Mouse (Mus musculus) embryonic facial prominence, embryonic 10.5 days (tissue): ENCODE data around the gene Snx21. TPM values are rescaled to one million over a fixed set of nuclear protein-coding genes. Genes with fewer than 3 reads are reported as not detected.
A peak's percentile ranks its signal among the peaks of the same experiment; 100 is the strongest.

Experiments used
- DNase-seq: peaks from one replicate; pipeline ENCODE4 v3.0.0-alpha.2; 2017; ENCODE audit warnings: low spot score
- H3K27ac ChIP-seq: fragments of 300-500 bp; sonication (generic); replicated peaks from 2 replicates; pipeline ENCODE4 v1.5.1; 2016; ENCODE audit warnings: mild to moderate bottlenecking
- H3K27me3 ChIP-seq: fragments of 300-500 bp; sonication (generic); replicated peaks from 2 replicates; pipeline ENCODE4 v1.6.1; 2016; ENCODE audit warnings: low read depth, mild to moderate bottlenecking; ENCODE audit not compliant: poor library complexity, severe bottlenecking
- H3K36me3 ChIP-seq: fragments of 300-500 bp; sonication (generic); replicated peaks from 2 replicates; pipeline ENCODE4 v1.6.1; 2016; ENCODE audit warnings: mild to moderate bottlenecking, moderate library complexity
- H3K4me1 ChIP-seq: fragments of 300-500 bp; sonication (generic); 2 replicates; pipeline ENCODE4 v1.6.1; 2016
- H3K4me3 ChIP-seq: fragments of 300-500 bp; sonication (generic); 2 replicates; pipeline ENCODE4 v1.5.1; 2016; ENCODE audit warnings: mild to moderate bottlenecking, moderate library complexity
- H3K9me3 ChIP-seq: fragments of 300-500 bp; sonication (generic); 2 replicates; pipeline ENCODE4 v1.6.1; 2016; ENCODE audit warnings: mild to moderate bottlenecking
- WGBS: fragments of 180-500 bp; shearing (Covaris S2); methylation state at CpG from one replicate; pipeline ENCODE4 v1.1.7; 2016; 5-methylcytosine and 5-hydroxymethylcytosine counted together
- polyA plus RNA-seq: library from polyadenylated mRNA; unstranded; fragments of >200 nt; fragmentation: Nextera tagmentation; extraction: Ambion mirVana; gene quantifications from 2 replicates; pipeline ENCODE4 v1.2.1, GENCODE M21; 2016

The Snx21 gene
- polyA plus RNA-seq, 1 experiment from 2014 or later = 11.9 TPM

GRCm38 (mm10) chr2:164758692-164759091 lies 26.9 kb upstream of the Snx21 start:
- DNase-seq = no peak
- no peaks in the 10 kb centered on the region for H3K27me3 ChIP-seq
- no peaks in the 10 kb centered on the region for H3K9me3 ChIP-seq
- H3K36me3 ChIP-seq = peaks cover 100% of the 10 kb centered on the region
- no peaks in the 10 kb centered on the region for H3K4me1 ChIP-seq
- no peak overlapping the region for H3K4me3 ChIP-seq
- WGBS = 54% methylated on average over 1 of the region's 1 CpGs
- H3K27ac ChIP-seq = no peak overlapping the region

GRCm38 (mm10) chr2:164760059-164760833 lies 25.4 kb upstream of the Snx21 start:
- no peaks in the 10 kb centered on the region for H3K9me3 ChIP-seq
- peaks cover 94% of the 10 kb centered on the region for H3K36me3 ChIP-seq
- H3K27me3 ChIP-seq = no peaks in the 10 kb centered on the region
- 86% methylated on average over 4 of the region's 4 CpGs for WGBS
- H3K4me3 ChIP-seq = no peak overlapping the region
- H3K4me1 ChIP-seq = no peaks in the 10 kb centered on the region
- no peak overlapping the region for H3K27ac ChIP-seq
- no peak for DNase-seq

DNA sequence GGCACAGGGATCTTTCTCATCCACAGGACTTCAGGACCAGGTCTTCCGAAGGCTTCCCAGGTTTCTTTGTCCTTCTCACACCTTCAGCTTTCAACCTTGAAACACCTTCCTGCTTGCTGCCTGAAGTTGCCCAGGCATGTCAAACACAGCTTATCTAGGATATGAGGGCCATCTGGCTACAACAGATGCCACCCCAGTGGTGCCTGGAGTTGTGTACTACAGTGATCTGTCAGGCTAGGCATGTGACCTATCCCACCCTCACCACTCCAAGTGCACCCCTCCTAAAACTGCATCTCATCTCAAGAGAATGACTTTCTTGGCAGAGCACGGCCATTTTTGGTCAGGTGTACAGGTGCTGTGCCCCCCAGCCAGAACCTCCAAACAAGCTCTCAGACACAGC lies 24.1 kb upstream of the Snx21 start:
- peaks cover 94% of the 10 kb centered on the region for H3K36me3 ChIP-seq
- H3K4me1 ChIP-seq = no peaks in the 10 kb centered on the region
- no peak overlapping the region for H3K4me3 ChIP-seq
- 84% methylated on average over 2 of the region's 2 CpGs for WGBS
- no peaks in the 10 kb centered on the region for H3K27me3 ChIP-seq
- no peak for DNase-seq
- H3K9me3 ChIP-seq = no peaks in the 10 kb centered on the region
- H3K27ac ChIP-seq = no peak overlapping the region

- H3K27me3 ChIP-seq = no peaks in the 10 kb centered on the region
- H3K9me3 ChIP-seq = no peaks in the 10 kb centered on the region
- no peak for DNase-seq
- H3K4me3 ChIP-seq = no peak overlapping the region
- no peak overlapping the region for H3K27ac ChIP-seq
- no peaks in the 10 kb centered on the region for H3K4me1 ChIP-seq
- H3K36me3 ChIP-seq = peaks cover 94% of the 10 kb centered on the region
- WGBS = 96% methylated on average over 4 of the region's 4 CpGs
Measured at GRCm38 (mm10) chr2:164761971-164762370, 23.7 kb upstream of the Snx21 start.

DNA sequence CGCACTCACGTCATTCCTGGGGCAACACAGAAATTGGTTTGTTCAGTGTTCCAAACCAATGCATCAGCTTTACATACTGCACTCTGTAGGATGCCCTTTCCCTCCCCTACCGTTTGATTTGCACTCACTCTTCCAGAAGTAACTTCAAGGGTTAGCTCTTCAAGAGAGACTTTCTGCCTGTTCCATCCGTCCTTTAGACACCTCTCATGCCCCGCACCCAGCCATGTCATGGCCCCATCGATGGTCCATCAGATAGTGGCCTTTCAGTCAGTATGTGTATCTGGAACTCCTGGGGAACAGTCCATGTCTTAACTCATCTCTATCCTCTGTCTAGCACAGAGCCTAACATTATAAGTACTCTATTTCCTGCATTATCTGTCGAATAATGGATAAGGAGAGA lies 23.0 kb upstream of the Snx21 start:
- no peak overlapping the region for H3K4me3 ChIP-seq
- no peak overlapping the region for H3K27ac ChIP-seq
- no peak for DNase-seq
- H3K36me3 ChIP-seq = peaks cover 94% of the 10 kb centered on the region
- H3K9me3 ChIP-seq = no peaks in the 10 kb centered on the region
- H3K4me1 ChIP-seq = no peaks in the 10 kb centered on the region
- 89% methylated on average over 7 of the region's 7 CpGs for WGBS
- no peaks in the 10 kb centered on the region for H3K27me3 ChIP-seq

DNA sequence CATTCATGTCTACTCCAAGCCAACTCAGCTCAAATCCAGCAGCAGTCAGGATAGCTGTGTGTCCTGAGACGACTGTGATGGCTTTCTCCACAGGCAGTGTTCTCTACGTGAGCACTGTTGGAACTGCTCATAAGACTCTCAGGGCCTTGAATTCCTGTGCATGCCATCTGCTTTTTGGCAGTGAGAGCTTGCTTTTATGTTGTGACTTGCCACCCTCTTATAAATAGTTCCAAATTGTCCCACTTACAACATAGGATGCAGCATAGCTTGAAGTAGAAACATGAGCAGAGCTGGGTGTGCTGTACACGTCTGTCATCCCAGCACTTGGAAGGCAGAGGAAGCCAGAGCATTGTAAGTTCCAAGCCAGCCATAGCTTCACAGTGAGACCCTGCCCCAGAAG lies 19.8 kb upstream of the Snx21 start:
- no peak for DNase-seq
- Histone ChIP-seq H3K4me3 (no peak overlapping the region), H3K27ac (no peak overlapping the region), H3K27me3 (no peaks in the 10 kb centered on the region), H3K4me1 (peaks cover 7% of the 10 kb centered on the region), H3K36me3 (peaks cover 75% of the 10 kb centered on the region), H3K9me3 (no peaks in the 10 kb centered on the region)
- 84% methylated on average over 3 of the region's 3 CpGs for WGBS

DNA sequence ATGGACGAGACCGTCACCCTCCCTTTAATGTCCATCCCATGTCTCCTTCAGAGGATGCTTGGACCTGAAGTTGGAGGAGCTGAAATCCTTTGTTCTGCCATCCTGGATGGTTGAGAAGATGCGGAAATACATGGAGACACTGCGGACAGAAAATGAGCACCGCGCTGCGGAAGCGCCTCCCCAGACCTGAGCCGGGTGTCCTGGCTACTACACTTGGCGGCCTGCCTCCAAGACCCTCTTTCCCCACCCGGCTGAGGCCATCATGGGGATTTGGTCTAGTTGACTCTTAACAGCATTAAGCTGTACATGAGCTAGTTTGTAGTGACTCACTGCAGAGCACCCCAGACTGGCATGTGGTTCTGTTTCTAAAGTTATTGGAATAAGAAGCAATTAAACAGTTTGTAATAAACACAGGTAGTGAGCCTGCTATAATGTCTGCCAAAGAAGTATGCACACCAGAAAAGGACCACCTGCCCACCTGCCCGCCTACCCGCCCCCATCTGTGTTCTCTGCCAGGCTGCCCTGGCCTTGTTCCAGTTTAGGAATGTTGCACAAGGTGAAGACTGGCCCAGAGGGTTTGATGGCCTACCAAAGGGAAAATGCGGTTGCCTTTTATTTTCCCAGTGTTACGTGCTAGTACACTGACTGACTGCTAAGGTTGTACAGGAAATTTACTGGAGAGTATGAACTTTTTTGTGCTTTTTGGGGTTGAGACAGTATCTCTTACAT lies 17.6 kb upstream of the Snx21 start:
- H3K4me1 ChIP-seq = peaks cover 26% of the 10 kb centered on the region
- DNase-seq = no peak
- no peaks in the 10 kb centered on the region for H3K27me3 ChIP-seq
- peaks cover 75% of the 10 kb centered on the region for H3K36me3 ChIP-seq
- no peak overlapping the region for H3K4me3 ChIP-seq
- H3K9me3 ChIP-seq = no peaks in the 10 kb centered on the region
- no peak overlapping the region for H3K27ac ChIP-seq
- 95% methylated on average over 15 of the region's 15 CpGs for WGBS

- WGBS = 3% methylated on average over 53 of the region's 53 CpGs
- peak; percentile 99 for DNase-seq
- Histone ChIP-seq H3K36me3 (peaks cover 75% of the 10 kb centered on the region), H3K9me3 (no peaks in the 10 kb centered on the region), H3K4me1 (peaks cover 28% of the 10 kb centered on the region), H3K4me3 (peak within 1 kb of the TSS; percentile 96), H3K27ac (peak within 1 kb of the TSS; percentile 97), H3K27me3 (no peaks in the 10 kb centered on the region)
Measured at GRCm38 (mm10) chr2:164769258-164770037, 16.2 kb upstream of the Snx21 start, which contains the start of gene Ube2c. Gene Ube2c (plus strand): TSS chr2:164769898.

DNA sequence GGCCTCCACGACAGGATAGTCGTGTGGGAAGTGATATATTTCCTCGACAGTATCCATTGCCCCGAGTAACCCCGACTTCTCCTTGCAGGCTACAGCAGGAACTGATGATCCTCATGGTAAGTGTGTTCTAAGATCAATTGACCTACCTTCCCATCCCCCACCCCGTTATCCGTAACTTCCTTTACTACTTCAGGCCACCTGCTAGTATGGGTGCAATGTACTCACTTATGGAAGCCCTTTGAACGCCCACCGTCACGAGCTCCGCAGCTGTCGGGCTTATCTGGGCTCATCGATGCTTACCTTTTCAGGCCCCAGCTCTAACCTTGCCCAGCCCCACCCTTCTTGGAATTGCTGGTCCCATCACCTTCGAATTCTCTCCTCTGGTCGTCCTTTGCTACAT lies 15.3 kb upstream of the Snx21 start:
- DNase-seq = peak; percentile 23
- peaks cover 67% of the 10 kb centered on the region for H3K36me3 ChIP-seq
- H3K4me3 ChIP-seq = peak overlapping the region; percentile 96
- peaks cover 28% of the 10 kb centered on the region for H3K4me1 ChIP-seq
- H3K27me3 ChIP-seq = no peaks in the 10 kb centered on the region
- peak overlapping the region; percentile 97 for H3K27ac ChIP-seq
- WGBS = 6% methylated on average over 15 of the region's 15 CpGs
- no peaks in the 10 kb centered on the region for H3K9me3 ChIP-seq

DNA sequence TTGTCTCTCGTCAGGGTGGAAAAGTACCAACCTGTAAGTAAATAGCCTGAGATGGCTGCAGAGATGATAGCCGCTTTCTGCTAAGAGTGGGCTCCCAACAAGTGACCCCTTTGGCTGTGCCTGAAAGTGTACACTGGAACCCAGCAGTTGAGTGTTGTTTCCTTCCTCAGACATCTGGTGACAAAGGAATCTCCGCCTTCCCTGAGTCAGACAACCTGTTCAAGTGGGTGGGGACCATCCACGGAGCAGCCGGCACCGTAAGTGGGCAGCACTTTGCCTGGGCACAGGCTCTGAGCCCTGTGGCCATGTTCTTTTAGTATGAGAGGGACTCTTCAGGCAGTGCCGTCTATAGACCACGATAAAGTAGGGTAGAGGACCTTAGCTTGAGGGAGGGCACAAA lies 14.5 kb upstream of the Snx21 start:
- no peak for DNase-seq
- 86% methylated on average over 8 of the region's 8 CpGs for WGBS
- H3K27ac ChIP-seq = peak overlapping the region; percentile 97
- H3K36me3 ChIP-seq = peaks cover 59% of the 10 kb centered on the region
- H3K27me3 ChIP-seq = no peaks in the 10 kb centered on the region
- peaks cover 28% of the 10 kb centered on the region for H3K4me1 ChIP-seq
- H3K4me3 ChIP-seq = peak overlapping the region; percentile 96
- no peaks in the 10 kb centered on the region for H3K9me3 ChIP-seq

GRCm38 (mm10) chr2:164773229-164773988 lies 12.2 kb upstream of the Snx21 start:
- WGBS = 82% methylated on average over 14 of the region's 14 CpGs
- no peak overlapping the region for H3K27ac ChIP-seq
- H3K27me3 ChIP-seq = 0 out of 2 replicates have a peak, but pooled peaks cover 11% of the 10 kb centered on the region
- H3K4me1 ChIP-seq = peaks cover 28% of the 10 kb centered on the region
- H3K4me3 ChIP-seq = 0 out of 2 replicates have a peak overlapping the region, but pooled peaks have one; percentile 9
- no peak for DNase-seq
- H3K9me3 ChIP-seq = no peaks in the 10 kb centered on the region
- peaks cover 36% of the 10 kb centered on the region for H3K36me3 ChIP-seq

GRCm38 (mm10) chr2:164773989-164774364 lies 11.6 kb upstream of the Snx21 start:
- Histone ChIP-seq H3K36me3 (peaks cover 34% of the 10 kb centered on the region), H3K4me3 (no peak overlapping the region), H3K4me1 (peaks cover 28% of the 10 kb centered on the region), H3K9me3 (no peaks in the 10 kb centered on the region), H3K27me3 (0 out of 2 replicates have a peak, but pooled peaks cover 11% of the 10 kb centered on the region), H3K27ac (no peak overlapping the region)
- no peak for DNase-seq
- 85% methylated on average over 5 of the region's 5 CpGs for WGBS
